Mouse (Mus musculus) liver, embryonic 13.5 days (tissue): Measurements from ENCODE around the gene Hivep3. TPM values are rescaled to one million over a fixed set of nuclear protein-coding genes. Genes with fewer than 3 reads are reported as not detected.

Experiments
- ATAC-seq: fragments of 200-750 bp; cut with Nextera tagmentation; 2 replicates; pipeline ENCODE4 v1.8.0; 2017; ENCODE audit warnings: low read depth, mild to moderate bottlenecking, moderate number of reproducible peaks, moderate library complexity
- DNase-seq: peaks from one replicate; pipeline ENCODE4 v3.0.0; 2022
- H3K27ac ChIP-seq: fragments of 300-500 bp; sonication (generic); 2 replicates; pipeline ENCODE4 v1.5.1; 2015; ENCODE audit warnings: moderate library complexity, mild to moderate bottlenecking, inconsistent platforms
- H3K27me3 ChIP-seq: fragments of 300-500 bp; sonication (generic); 2 replicates; pipeline ENCODE4 v1.6.1; 2015; ENCODE audit warnings: mild to moderate bottlenecking, inconsistent platforms
- H3K36me3 ChIP-seq: fragments of 300-500 bp; sonication (generic); 2 replicates; pipeline ENCODE4 v1.6.1; 2015; ENCODE audit warnings: mild to moderate bottlenecking, inconsistent platforms
- H3K4me1 ChIP-seq: fragments of 300-500 bp; sonication (generic); replicated peaks from 2 replicates; pipeline ENCODE4 v1.6.1; 2015; ENCODE audit warnings: inconsistent platforms
- H3K4me2 ChIP-seq: fragments of 300-500 bp; sonication (generic); 2 replicates; pipeline ENCODE4 v1.6.1; 2015; ENCODE audit warnings: inconsistent platforms, mild to moderate bottlenecking, moderate library complexity
- H3K4me3 ChIP-seq: fragments of 300-500 bp; sonication (generic); replicated peaks from 2 replicates; pipeline ENCODE4 v1.5.1; 2015; ENCODE audit warnings: mild to moderate bottlenecking, inconsistent platforms
- H3K9ac ChIP-seq: fragments of 300-500 bp; sonication (generic); 2 replicates; pipeline ENCODE4 v1.6.1; 2015; ENCODE audit warnings: mild to moderate bottlenecking, inconsistent platforms
- H3K9me3 ChIP-seq: fragments of 300-500 bp; sonication (generic); replicated peaks from 2 replicates; pipeline ENCODE4 v1.6.1; 2016; ENCODE audit warnings: inconsistent platforms
- WGBS: fragments of 180-500 bp; shearing (Covaris S2); methylation state at CpG from one replicate; pipeline ENCODE4 v1.1.7; 2015; ENCODE audit not compliant: insufficient replicate concordance; 5-methylcytosine and 5-hydroxymethylcytosine counted together
- polyA plus RNA-seq: library from polyadenylated mRNA; unstranded; fragments of >200 nt; fragmentation: Nextera tagmentation; extraction: Ambion mirVana; gene quantifications from 2 replicates; pipeline ENCODE4 v1.2.1, GENCODE M21; 2015

Gene Hivep3
- polyA plus RNA-seq, 1 experiment from 2014 or later: 2.1 TPM

GRCm38 (mm10) chr4:119970166-119970565 is 236.6 kb downstream of the Hivep3 start:
- ATAC-seq (no peak), DNase-seq (no peak)
- Histone ChIP-seq H3K36me3 (no peaks in the 10 kb centered on the region), H3K4me3 (no peak overlapping the region), H3K4me2 (no peak overlapping the region), H3K27ac (no peak overlapping the region), H3K4me1 (no peaks in the 10 kb centered on the region), H3K27me3 (no peaks in the 10 kb centered on the region), H3K9me3 (no peaks in the 10 kb centered on the region), H3K9ac (no peak overlapping the region)
- whole genome bisulfite sequencing: 43% methylated on average over 9 of the region's 9 CpGs

DNA sequence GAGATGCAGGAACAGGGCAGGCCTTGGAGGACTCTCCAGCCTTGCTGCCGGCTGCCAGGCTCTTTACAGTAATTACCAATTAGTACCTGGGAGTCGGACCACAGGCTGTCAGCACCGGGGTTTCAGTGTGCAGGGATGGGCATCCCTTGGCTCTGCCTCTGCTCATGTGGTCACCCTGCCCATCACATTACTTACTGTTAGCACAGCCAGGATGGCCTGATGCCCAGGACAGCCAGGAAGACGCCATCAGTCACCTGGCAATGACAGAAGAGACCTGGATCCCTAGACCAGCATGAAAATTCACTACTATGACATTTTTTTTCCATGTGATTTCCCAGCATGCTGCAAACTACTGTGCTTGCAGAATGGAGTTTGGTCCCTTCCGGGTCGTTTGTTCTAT is 238.8 kb downstream of the Hivep3 start:
- WGBS: 66% methylated on average over 6 of the region's 6 CpGs
- Histone ChIP-seq H3K4me1 (no peaks in the 10 kb centered on the region), H3K36me3 (no peaks in the 10 kb centered on the region), H3K4me3 (no peak overlapping the region), H3K27me3 (no peaks in the 10 kb centered on the region), H3K9ac (no peak overlapping the region), H3K27ac (no peak overlapping the region), H3K4me2 (no peak overlapping the region), H3K9me3 (no peaks in the 10 kb centered on the region)
- no peak for ATAC-seq
- no peak for DNase-seq

DNA sequence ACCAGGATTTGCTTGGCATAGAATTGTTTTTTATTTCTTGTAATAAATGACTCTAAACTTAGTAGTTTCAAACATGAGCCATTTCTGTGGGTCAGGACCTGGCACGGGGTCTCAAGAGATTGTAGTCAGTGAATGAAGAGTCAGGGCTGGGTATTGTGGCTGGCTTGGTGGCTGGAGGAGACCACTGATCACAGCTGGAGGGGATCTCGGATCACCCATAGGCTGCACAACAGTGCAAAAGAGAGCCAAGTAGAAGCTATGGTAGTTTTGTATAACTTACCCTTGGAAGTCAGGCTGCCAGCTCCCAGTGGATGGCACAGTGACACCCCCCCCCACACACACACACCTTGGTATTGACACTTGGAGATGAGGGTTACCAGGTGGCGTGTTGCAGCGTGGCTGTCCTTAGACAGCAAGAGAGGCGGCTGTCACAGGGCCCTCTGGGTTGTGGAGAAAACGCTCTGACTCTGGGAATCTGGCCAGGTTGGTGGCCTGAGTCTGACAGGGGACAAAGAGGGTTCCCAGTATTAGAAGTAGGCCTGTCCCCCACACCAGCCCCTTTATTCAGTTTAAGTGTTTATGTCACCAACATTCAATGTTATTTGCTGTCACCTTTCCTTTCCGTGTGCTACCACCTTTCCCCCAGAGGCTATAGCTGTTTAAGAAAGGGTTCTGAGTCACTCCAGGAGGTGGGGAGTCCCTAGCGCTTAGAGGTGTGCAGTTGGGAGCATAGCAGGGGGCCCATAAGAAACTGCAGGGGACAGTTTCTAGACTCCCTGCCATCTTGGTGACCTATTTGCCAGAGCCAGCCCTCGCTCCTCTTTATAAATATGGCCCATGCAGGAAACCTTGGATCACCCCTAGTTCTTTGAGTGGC is 240.4 kb downstream of the Hivep3 start:
- no peaks in the 10 kb centered on the region for H3K4me1 ChIP-seq
- H3K4me3 ChIP-seq: no peak overlapping the region
- H3K4me2 ChIP-seq: no peak overlapping the region
- H3K9me3 ChIP-seq: no peaks in the 10 kb centered on the region
- no peak overlapping the region for H3K27ac ChIP-seq
- DNase-seq (no peak), ATAC-seq (no peak)
- 61% methylated on average over 9 of the region's 9 CpGs for WGBS
- H3K27me3 ChIP-seq: no peaks in the 10 kb centered on the region
- H3K9ac ChIP-seq: no peak overlapping the region
- no peaks in the 10 kb centered on the region for H3K36me3 ChIP-seq

GRCm38 (mm10) chr4:119975242-119975641 is 241.7 kb downstream of the Hivep3 start:
- Histone ChIP-seq H3K36me3 (no peaks in the 10 kb centered on the region), H3K4me3 (no peak overlapping the region), H3K27ac (no peak overlapping the region), H3K4me2 (no peak overlapping the region), H3K9me3 (no peaks in the 10 kb centered on the region), H3K9ac (no peak overlapping the region), H3K4me1 (no peaks in the 10 kb centered on the region), H3K27me3 (no peaks in the 10 kb centered on the region)
- no peak for ATAC-seq
- 68% methylated on average over 10 of the region's 10 CpGs for WGBS
- DNase-seq: no peak

- Histone ChIP-seq H3K27ac (no peak overlapping the region), H3K27me3 (no peaks in the 10 kb centered on the region), H3K4me3 (no peak overlapping the region), H3K36me3 (no peaks in the 10 kb centered on the region), H3K9ac (no peak overlapping the region), H3K9me3 (no peaks in the 10 kb centered on the region), H3K4me1 (no peaks in the 10 kb centered on the region), H3K4me2 (no peak overlapping the region)
- WGBS: 59% methylated on average over 12 of the region's 12 CpGs
- no peak for ATAC-seq
- DNase-seq: no peak
Observed at GRCm38 (mm10) chr4:119975822-119976221, 242.2 kb downstream of the Hivep3 start.

GRCm38 (mm10) chr4:119976428-119977168 is 243.0 kb downstream of the Hivep3 start:
- H3K9ac ChIP-seq: no peak overlapping the region
- H3K4me1 ChIP-seq: no peaks in the 10 kb centered on the region
- H3K4me3 ChIP-seq: no peak overlapping the region
- no peaks in the 10 kb centered on the region for H3K9me3 ChIP-seq
- H3K4me2 ChIP-seq: no peak overlapping the region
- ATAC-seq (no peak), DNase-seq (no peak)
- no peak overlapping the region for H3K27ac ChIP-seq
- no peaks in the 10 kb centered on the region for H3K36me3 ChIP-seq
- H3K27me3 ChIP-seq: no peaks in the 10 kb centered on the region
- 42% methylated on average over 3 of the region's 3 CpGs for WGBS

DNA sequence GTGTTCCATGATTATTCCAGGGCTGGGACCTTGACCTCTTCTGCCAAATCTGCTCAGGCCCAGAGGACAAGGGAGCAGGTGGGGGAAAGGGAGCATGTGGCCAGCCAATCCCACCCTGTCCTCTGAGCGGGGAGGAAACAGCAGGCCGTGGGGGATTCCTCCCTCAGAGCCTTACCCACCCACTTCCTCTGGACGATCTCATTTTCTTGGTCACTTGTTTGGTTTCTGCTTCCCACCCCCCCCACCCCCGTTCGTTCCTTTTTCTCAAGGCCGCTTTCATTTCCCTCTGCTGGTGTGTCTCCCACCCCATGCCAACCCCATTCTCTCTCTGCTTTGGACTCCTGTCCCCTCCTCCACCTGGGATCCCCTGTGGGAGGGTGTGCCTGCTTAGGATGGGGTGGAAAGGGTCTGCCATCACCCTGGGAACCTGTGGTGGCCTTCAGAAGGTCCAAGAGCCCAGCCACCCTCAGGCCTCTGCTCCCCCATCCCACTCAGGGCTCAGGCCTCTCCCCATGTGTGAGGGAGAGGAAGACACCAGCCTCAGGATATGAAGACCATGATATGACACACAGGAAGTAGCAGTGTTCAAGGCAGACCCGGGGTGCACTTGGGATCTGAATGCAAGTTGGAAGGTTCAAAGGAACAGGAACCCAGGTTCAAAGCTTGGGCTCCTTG is 244.4 kb downstream of the Hivep3 start:
- Histone ChIP-seq H3K27me3 (no peaks in the 10 kb centered on the region), H3K9ac (no peak overlapping the region), H3K4me3 (no peak overlapping the region), H3K4me2 (no peak overlapping the region), H3K4me1 (no peaks in the 10 kb centered on the region), H3K36me3 (no peaks in the 10 kb centered on the region), H3K27ac (no peak overlapping the region; the same call in 1 of the 2 replicates), H3K9me3 (no peaks in the 10 kb centered on the region)
- 17% methylated on average over 7 of the region's 7 CpGs for WGBS
- ATAC-seq (no peak), DNase-seq (no peak)

- 53% methylated on average over 5 of the region's 5 CpGs for WGBS
- no peak for ATAC-seq
Observed at GRCm38 (mm10) chr4:119979238-119979829, 245.8 kb downstream of the Hivep3 start.

DNA sequence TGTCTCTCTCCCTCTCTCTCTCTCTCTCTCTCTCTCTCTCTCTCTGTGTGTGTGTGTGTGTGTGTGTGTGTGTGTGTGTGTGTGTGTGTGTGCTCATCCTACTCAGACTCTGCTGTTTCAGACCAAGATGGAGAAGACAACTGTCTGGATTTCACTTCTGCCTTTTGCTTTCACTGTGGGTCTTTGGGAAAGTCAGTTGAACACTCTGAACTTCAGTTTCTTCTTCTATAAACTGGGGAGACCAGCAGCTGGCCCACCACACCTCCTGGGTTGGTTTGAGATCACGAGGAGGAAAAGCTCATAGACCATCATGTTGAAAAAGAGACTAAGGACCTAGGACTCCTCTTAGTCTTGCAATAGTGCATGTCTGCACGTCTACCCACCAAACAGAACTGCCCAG is 246.3 kb downstream of the Hivep3 start:
- H3K36me3 ChIP-seq: no peaks in the 10 kb centered on the region
- H3K4me2 ChIP-seq: no peak overlapping the region
- WGBS: 24% methylated on average over 2 of the region's 2 CpGs
- no peaks in the 10 kb centered on the region for H3K4me1 ChIP-seq
- H3K4me3 ChIP-seq: no peak overlapping the region
- no peak overlapping the region for H3K9ac ChIP-seq
- H3K27ac ChIP-seq: no peak overlapping the region
- DNase-seq: no peak
- ATAC-seq: no peak
- H3K9me3 ChIP-seq: no peaks in the 10 kb centered on the region
- H3K27me3 ChIP-seq: no peaks in the 10 kb centered on the region

More at GRCm38 (mm10) chr4:119979238-119979829, 245.8 kb downstream of the Hivep3 start:
- no peaks in the 10 kb centered on the region for H3K36me3 ChIP-seq
- no peak overlapping the region for H3K9ac ChIP-seq
- no peak for DNase-seq
- no peaks in the 10 kb centered on the region for H3K27me3 ChIP-seq
- no peak overlapping the region for H3K27ac ChIP-seq
- H3K9me3 ChIP-seq: no peaks in the 10 kb centered on the region
- H3K4me1 ChIP-seq: no peaks in the 10 kb centered on the region
- no peak overlapping the region for H3K4me2 ChIP-seq
- H3K4me3 ChIP-seq: no peak overlapping the region

DNA sequence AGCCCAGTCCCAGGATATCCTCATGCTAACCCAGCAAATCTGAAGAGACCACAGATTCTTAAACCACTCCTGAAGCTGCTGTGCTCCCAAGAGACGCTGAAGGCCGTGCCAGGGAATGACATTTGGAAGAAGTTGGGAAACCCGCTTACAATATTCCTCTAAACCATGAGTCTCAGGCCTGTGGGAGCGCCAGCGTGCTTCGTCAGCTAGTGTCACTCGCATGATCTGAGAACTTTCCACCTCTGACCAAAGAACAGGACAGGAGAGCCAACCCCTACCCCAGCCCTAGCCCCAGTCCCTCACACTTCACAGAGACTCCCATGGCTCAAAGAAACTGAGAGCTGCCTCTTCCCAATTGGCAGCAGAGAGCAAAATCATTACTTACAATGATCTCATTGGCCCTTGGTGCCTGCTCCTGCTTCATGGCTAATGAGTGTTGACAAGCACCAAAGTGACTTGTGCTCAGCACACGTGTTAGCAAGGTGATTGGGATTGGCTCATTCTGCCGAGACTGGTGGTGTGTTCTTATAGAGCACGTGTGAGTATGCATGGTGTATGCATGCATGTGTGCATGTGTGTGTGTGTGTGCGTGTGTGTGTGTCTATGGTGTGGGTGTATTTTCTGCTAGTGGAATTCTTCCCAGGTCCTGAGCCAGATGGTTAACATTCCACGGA is 247.6 kb downstream of the Hivep3 start:
- Histone ChIP-seq H3K36me3 (no peaks in the 10 kb centered on the region), H3K4me3 (no peak overlapping the region), H3K27me3 (no peaks in the 10 kb centered on the region), H3K27ac (no peak overlapping the region), H3K9ac (no peak overlapping the region), H3K4me2 (no peak overlapping the region), H3K4me1 (no peaks in the 10 kb centered on the region), H3K9me3 (no peaks in the 10 kb centered on the region)
- ATAC-seq: no peak
- 66% methylated on average over 12 of the region's 12 CpGs for WGBS
- DNase-seq: no peak

GRCm38 (mm10) chr4:119986065-119986464 is 252.5 kb downstream of the Hivep3 start:
- H3K36me3 ChIP-seq: no peaks in the 10 kb centered on the region
- H3K27ac ChIP-seq: no peak overlapping the region
- no peak for DNase-seq
- H3K9me3 ChIP-seq: no peaks in the 10 kb centered on the region
- H3K4me1 ChIP-seq: no peaks in the 10 kb centered on the region
- H3K27me3 ChIP-seq: no peaks in the 10 kb centered on the region
- no peak overlapping the region for H3K4me3 ChIP-seq
- WGBS: 63% methylated on average over 5 of the region's 5 CpGs
- ATAC-seq: no peak
- H3K9ac ChIP-seq: no peak overlapping the region
- H3K4me2 ChIP-seq: no peak overlapping the region
